Mouse (Mus musculus): ENCODE data around the gene Slpi. TPM values are rescaled to one million over a fixed set of nuclear protein-coding genes. Genes with fewer than 3 reads are reported as not detected.
"Not testable (repeated sequence)": the region's sequence is repeated elsewhere in the genome, so short reads cannot be mapped to it uniquely, and the experiment has no call there.

The Slpi gene
- total RNA-seq, 4 experiments from 2014 or later = 0.67 TPM; not detected in 3

DNA sequence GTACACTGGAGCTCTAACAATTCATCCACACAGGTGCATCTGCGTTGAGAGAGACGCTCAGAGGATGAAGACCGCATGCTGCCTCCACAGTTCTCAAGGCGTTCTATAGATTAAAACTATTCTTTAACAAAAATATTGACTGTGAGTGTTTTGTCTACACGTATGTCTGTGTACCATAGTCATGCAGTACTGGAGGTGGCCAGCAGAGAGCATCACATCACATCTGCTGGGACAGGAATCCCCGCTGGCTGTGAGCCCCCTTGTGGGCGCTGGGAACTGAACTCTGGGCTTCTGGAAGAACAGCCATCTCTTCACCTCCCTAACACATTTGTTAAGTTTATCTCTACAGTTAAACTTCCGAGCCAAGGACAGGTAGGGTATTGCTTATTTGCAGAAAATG is 7.2 kb downstream of the Slpi start:
- DNase-seq (ENCODE audit: low spot score in 2 of 2) = no peak

DNA sequence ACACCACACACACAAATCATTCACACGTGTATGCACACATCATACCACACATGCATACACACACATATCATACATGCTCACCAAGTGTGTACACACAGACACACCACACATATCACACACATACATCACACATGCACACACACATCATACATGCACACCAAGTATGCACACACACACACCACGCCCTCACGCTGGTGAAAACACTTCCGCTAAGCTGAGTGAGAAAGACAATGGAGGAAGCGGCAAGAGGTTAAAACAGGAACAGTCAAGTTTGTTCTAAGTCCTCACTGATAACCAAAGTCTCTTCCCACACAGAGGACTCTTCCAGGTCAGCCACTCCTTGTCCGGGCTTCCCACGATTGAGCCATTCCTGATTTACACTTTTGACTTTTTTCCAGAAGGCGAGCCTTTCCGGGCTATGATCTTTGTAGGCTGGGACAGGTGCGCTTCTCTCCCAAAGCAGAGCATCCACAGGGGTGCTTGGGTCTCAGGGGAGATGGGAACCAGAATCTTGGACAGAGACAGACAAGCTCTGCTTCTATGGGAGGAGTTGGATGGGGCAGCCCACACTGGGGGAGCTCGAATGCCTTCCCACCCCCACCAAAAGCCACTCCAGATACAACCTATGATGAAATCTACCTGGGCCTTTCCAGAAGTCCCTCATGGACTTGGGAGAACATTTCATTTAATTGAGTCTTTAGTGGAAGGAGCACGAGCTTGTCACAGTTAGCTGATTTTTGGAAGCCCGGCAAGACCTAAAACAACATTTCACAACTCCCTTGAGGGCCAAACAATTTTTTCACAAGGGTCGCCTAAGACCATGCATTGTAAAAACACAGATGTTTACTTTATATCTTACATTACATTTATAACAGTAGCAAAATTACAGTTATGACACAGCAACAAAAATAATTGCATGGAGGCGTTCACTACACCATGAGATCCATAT is 11.1 kb downstream of the Slpi start:
- DNase-seq (ENCODE audit: low spot score in 2 of 2) = no peak

DNA sequence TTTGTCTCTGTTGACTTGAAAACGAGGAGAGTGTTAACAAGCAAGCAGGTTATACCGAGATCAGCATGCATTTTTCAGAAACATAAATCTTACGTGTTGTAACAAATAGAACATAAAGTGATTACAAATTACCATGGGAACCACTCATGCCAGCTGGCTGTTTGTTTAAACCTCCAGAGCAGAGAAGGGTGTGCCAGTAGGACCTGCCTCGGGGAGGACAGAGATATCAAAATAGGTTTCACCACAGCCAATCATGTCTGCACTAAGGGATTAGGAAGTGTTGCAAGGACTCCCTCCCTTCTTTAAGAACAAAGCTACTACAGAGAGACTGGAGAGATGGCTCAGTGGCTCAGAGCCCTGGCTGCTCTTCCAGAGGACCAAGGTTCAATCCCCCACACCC is 15.7 kb downstream of the Slpi start:
- no peak for DNase-seq (ENCODE audit: low spot score in 2 of 2)

DNA sequence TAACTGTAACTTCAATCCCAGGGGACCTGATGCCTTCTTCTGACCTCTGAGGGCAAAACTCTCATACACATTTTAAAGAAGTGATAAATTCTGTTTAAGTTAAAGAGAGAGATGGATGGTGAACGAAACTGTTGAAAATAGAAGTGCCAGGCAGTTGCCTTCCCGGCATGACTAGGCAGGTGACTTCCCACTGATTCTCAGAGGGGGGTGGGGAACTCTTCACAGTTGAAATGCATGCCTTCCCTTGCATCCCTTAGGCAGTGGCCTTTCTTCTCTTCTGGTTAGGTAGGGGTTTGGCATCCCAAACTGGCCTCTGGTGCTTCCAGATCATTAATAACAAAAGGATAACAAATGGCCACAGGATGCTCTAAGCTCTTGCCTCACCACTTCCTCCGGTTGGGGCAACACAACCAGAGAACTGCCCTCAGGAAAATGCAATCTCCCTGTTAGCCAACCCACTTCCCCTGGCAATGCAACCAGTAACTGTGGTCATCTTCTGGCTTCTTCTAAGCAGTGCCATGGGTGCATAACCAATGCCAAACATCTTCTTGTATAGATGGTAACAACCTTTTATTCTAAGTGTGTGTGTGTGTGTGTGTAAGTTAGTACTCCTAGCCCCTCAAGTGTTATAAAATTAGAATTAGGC is 16.4 kb downstream of the Slpi start:
- DNase-seq (ENCODE audit: low spot score in 2 of 2) = no peak

DNA sequence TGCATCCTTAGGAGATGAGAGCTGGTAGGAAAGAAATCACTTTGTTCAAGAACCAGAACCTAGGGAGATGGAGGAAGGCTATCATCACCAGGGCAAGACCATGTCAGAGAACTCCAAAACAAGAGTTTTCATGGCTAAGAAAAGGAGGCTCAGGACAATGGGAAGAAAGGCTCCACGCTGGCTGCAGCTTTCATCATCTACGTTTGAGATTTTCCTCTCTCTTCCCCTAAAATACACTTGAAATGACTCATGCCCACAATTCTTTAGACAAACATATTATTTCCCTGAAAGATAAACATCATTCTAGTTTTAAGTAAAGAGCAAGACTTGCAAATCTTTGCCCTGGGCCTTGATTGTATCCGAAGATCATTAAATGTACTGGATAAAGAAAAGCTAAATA is 17.5 kb downstream of the Slpi start:
- DNase-seq (ENCODE audit: low spot score in 2 of 2) = no peak

DNA sequence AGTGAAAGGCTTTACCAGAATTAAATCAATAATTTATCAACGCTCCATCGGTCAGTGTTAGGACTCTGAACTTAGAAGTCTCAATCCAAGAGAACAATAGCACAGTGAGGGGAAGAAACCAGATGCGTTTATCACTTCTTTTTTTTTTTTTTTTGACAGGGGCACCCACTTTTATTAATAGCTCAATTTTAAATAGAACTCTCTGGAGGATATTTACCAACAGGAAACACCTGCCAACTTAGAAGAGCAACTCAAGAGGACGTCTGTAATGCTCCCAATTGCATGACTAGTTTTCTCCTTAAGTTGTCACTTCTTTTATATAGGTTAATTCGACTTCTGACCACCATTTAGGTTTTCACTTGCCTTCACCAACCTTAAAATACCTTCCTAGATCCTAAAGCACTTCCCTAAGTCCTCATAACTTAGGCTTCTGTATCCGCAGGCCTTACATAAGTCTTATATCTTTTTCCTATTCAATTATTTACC is 20.2 kb downstream of the Slpi start:
- DNase-seq (ENCODE audit: low spot score in 2 of 2) = no peak

DNA sequence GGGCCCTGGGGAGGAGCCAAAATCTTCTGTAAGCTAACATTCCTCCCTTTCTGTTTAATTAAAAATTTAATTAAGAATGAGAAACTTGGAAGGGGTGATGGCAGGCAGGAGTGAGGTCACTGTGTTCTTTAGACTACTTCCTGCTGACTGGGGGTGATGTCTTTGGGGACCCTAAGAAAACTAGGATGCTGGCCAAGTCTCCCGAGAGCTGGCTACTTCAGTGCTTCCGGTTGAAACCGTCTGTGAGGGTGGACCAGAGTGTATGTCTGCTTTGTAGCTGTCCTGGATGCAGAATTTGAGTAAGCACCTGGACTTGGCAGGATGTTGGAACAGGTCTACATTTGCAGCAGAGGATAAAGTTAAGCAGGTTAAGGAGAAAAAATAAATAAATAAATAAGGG is 21.9 kb downstream of the Slpi start:
- no peak for DNase-seq (ENCODE audit: low spot score in 2 of 2)

DNA sequence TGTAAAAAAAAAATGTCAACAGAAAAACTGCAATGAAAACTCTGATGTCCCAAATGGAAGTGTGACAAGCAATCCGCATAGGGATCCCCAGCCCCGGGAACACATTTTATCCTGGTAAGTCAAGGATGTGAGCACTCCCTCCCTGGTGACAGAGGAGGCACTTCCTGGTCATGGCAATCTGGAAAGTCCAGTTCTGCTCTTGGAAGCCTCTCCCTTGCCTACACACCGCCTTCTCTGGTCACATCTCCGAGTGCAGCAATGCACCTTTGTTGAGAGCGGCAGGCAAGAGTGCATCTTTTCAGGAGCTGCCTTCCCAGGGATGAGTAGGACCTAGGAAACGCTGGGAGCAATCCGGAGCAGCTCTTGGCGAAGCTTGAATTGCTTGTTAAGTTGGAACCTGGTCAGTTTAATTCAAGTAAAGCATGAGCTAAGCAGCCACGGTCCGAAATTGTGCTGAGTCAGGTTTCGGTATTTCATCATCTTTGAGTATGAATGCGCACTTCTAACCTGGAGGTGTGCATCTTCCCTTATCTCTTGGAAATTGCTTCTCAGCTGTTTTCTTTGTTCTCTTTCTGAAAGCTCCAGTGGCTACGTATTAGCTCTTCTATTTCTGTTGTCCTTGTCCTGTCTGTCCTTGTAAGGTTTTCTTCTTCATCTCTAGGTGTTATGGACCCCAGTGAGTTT is 27.8 kb downstream of the Slpi start:
- no peak for DNase-seq (ENCODE audit: low spot score in 2 of 2)

DNA sequence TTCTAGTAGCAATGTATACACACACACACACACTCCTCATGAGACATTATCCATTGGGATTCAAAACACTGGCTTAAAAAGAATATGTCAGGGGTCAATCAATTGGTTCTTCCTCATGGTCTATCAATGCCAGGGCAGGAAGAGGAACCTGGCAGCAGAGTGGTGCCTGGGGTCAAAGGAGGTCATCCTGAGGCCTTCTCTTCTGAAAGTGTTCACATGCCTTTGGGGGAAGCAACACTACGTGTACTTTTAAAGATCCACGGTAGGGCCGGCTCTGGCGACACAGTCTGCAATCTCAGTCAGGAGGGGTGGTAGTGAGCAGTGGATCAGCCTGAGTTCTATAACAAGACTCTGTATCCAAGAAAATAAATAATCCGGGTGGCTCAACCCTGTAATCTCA is 29.2 kb downstream of the Slpi start:
- DNase-seq (ENCODE audit: low spot score in 2 of 2) = no peak

DNA sequence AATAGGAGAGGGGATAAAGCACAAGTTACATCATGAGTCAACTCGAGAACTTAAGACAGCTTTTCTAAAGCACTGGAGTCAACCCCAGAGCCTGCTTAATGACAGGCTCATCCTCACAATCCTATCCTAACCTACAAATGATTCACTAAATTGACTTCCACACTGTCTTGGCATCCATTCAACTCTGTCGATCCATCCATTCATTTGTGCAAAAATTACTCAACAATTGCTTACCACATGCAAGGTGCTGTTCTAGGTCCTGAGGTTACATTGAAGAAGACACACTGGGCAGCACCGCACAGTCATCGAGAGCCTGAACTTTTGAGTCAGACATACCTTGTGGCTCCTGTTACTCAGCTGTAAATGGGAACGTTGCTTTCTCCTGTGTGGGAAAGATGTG is 29.9 kb downstream of the Slpi start:
- no peak for DNase-seq (ENCODE audit: low spot score in 2 of 2)

DNA sequence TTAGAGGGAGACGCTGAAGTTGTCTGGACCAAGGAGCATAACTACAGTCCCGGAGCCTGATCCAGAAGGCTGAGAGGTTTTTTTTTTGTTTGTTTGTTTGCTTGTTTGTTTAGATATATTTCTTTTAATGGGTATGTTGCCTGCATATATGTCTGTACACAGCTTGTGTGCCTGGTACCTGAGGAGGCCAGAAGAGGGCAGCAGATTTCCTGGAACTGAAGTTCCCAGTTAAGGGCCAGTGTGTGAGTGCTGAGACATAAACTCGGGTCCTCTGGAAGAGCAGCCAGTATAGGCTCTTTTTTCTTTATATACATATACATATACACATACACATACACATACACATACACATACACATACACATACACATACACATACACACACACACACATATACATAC is 30.5 kb downstream of the Slpi start:
- DNase-seq (ENCODE audit: low spot score in 2 of 2) = no peak

DNA sequence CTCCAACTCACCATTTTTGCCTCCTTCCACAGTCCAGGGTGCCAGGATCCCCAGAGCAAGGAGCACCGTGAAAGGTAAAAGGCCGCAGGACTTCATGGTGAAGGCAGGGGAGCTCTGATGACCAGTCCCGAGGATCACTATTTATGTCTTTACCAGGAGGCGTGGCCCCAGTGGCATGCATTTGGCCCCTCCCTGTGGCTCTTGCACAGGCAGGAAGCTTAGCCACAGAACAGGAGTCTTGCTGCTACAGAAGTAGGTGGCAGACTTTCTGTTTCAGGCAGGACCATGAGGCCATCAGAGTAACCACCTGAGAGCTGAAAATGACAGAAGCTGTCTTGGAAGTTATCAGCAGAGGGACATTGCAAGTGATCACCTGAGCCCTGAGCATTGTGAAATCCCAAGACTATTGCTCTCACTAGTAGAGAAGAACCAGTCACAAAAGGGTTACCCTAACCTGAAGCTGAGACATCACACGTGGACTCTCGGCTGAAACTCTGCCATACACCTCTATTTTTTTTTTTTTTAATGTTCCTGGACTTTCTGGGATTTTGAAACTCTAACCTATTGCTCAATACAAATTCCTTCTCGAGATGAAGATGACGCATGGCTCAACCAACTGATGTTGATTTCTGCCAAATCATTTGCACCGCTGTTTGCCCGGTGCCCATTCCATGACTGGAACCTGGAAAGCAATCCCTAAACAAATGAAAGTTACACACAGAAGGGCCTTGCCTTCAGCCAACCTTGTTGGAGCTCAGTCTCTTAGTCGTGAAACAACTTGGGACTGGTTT is 32.5 kb downstream of the Slpi start:
- no peak for DNase-seq (ENCODE audit: low spot score in 2 of 2)

DNA sequence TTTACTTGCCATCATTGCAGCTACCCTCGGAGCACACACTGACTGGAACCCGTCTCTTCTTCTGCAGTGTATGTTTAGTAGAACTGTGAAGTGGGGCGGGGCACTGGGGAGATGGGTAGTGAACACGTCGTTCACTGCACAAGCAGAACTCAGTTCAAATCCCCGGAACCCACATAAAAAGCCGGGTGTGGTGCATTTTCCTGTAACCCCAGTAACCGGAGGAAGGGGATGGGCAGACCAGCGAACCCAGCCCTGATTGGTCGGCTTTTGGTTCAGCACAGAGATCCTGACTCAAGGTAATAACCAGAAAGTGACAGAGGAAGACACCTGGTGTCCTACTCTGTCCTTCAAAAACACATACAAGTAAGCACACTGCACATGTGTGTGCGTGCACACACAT is 35.5 kb downstream of the Slpi start:
- DNase-seq (ENCODE audit: low spot score in 2 of 2) = no peak

DNA sequence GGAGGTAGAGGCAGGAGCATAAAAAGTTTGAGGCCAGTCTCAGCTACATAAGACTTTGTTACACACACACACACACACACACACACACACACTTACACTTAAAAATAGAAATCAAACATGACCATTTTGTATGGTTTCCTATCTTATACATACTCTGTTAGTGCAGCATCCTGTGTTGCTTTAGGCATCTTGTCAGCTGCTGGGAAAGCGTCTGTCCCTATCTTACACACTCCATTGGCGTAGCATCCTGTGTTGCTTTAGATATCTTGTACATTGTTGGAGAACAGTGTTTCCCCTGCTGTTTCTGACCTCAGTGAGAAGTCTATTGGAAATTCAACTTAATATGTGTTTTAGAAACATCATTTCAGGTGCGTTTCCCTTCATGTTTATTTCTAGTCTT is 36.2 kb downstream of the Slpi start:
- no peak for DNase-seq (ENCODE audit: low spot score in 2 of 2)

DNA sequence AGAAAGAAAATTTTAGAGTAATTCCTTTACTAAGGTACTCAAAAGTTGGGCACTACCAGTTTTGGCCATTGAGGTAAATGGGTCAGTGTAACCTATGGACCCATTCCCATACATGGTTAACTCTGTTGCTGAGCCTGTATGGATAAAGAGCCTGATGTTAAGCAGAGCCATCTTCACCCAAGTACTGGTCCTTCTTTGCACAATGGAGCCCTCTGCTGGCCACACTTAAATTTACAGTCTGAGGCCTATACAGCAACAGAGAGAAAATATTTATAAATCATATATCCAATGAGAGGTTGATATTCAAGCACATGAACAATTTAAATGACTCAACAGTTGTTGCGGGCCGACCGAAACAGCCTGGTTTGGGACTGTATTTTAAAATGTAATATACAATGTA is 39.9 kb downstream of the Slpi start:
- no peak for DNase-seq (ENCODE audit: low spot score in 2 of 2)

DNA sequence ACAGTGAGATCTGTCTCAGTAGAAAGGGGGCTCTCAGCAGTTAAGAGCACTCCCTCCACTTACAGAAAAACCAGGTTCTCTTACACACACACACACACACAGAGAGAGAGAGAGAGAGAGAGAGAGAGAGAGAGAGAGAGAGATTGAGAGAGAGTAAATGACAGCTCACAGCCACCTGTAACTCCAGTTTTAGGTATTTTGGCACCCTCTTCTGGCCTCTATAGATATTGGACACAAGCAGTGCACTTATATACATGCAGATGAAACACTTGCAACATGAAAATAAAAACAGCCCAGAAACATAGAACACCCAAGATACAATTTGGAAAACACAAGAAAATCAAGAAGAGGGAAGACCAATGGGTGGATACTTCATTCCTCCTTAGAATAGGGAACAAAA is 41.2 kb downstream of the Slpi start:
- DNase-seq (ENCODE audit: low spot score in 2 of 2) = not testable (repeated sequence)

DNA sequence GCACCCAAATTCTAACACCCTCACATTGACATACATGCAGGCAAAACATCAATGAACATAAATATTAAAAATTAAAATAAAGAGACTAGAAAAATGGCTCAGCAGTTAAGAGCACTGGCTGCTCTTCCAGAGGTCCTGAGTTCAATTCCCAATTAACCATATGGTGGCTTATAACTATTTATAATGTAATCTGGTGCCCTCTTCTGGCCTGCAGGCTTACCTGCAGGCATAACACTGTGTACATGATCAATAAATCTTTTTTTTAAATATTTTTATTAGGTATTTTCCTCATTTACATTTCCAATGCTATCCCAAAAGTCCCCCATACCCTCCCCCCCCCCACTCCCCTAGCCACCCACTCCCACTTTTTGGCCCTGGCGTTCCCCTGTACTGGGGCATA is 45.2 kb downstream of the Slpi start:
- not testable (repeated sequence) for DNase-seq (ENCODE audit: low spot score in 2 of 2)

DNA sequence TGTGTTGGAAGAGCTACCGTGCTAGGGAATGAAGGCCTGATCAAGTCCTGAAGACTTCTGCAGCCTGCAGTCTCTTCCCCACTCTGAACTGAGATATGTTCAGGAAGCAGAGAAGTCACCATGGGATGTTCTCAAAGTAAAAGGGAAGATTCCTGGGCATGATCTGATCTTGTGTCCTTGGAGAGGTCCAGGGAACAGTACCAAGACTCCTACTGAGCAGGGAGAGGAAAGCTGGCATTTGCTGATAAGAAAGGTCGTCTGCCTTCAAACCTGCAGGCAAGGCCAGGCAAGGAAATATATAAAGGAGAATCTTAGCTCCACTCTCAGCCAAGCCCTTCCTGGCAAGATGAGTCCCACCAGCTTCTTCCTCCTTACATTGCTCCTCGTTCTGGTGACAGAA is 56.5 kb downstream of the Slpi start, which contains the start of gene Svs5:
Svs5 (plus strand) TSS at position 301 of the 400 bp plus-strand sequence.
- not testable (repeated sequence) for DNase-seq (ENCODE audit: low spot score in 2 of 2)

DNA sequence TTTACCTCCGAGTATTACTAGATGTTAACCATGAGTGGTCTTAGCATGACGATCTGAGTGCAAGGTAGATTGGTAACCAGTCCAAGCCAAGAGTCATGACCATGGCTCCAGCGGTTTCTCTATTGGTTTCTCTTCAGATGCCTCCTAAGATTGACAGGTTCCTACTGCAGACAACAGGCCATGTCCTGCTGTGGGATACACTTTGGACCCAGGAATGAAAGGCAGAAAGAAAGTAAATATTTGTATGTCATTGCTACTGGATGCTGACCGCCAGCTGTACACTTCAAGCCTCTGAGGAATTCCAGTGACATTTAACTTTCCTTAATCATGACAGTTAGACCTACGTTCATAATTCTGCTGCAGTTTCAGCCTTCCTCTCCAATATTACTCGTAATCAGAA is 67.9 kb downstream of the Slpi start:
- DNase-seq (ENCODE audit: low spot score in 2 of 2) = no peak

DNA sequence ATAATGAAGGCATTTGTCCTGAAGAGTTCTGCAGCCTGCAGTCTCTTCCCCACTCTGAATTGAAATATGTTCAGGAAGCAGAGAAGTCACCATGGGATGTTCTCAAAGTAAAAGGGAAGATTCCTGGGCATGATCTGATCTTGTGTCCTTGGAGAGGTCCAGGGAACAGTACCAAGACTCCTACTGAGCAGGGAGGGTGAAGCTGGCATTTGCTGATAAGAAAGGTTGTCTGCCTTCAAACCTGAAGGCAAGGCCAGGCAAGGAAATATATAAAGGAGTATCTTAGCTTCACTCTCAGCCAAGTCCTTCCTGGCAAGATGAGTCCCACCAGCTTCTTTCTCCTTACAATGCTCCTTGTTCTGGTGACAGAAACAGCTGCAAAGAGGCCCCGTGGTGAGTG is 72.4 kb downstream of the Slpi start, which contains the start of gene Svs6:
Svs6 (plus strand) TSS at position 301 of the 400 bp plus-strand sequence.
- not testable (repeated sequence) for DNase-seq (ENCODE audit: low spot score in 2 of 2)

DNA sequence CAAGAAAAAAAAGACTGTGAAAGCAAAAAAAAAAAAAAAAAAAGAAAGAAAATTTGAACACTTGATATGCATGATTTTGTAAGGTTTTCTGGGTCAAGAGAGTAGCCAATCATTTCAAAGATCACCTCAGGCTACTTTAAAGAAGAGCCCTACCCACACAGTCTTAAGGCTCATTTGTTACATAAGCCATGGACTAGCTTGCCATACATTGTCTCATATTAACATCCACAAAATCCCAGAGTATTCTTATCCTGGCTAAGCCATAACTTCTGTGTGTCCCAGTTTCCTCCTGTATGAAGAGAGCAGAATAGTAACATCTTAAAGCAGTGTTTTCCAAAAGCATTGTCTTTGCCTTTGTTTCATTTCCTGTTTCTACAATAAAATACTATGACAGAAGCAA is 73.4 kb downstream of the Slpi start:
- DNase-seq (ENCODE audit: low spot score in 2 of 2) = not testable (repeated sequence)

Measured in gastrocnemius, adult 8-10 months (tissue).